Mouse (Mus musculus) left cerebral cortex, postnatal 25 days (tissue): Measurements from ENCODE around the gene Zfhx3. TPM values are rescaled to one million over a fixed set of nuclear protein-coding genes. Genes with fewer than 3 reads are reported as not detected.

ENCODE experiments used
- DNase-seq, 2 experiments: peaks; one replicate each; pipeline ENCODE4 v3.0.0; 2022; ENCODE audit warnings: low spot score in 2 of 2, mixed read lengths in 1 of 2
- intact Hi-C: fragments of 180-260 bp; cut with DNase I; formaldehyde crosslinking; loops from one replicate; pipeline ENCODE4 v1.15.1; 2025
- total RNA-seq, 2 experiments: library from RNA; stranded (reverse); gene quantifications; 2 replicates each; pipeline ENCODE4 v1.2.3; 2021

The Zfhx3 gene
- total RNA-seq, 2 experiments from 2014 or later = 4.1 to 7.0 TPM

DNA sequence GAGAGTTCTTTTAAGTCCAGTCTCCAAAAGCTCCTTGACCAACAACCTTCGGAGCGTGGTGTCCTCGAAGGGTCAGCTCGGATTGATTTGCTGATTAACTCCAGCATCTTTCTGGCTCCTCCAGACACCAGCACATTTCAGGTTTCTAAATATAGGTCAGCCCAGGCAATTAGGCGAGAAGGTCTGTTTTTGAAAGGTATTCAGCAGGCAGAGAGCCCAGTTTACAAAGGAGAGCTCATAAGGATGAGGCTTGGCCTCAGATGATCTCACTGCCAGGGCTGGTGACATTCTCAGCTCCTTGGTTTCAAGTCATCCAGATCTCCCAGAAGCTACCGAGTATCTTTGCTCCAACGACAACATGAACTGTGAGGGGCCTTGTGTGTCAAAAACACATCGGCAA, 535.7 kb downstream of the Zfhx3 start:
- intact Hi-C loops = no loop called here

DNA sequence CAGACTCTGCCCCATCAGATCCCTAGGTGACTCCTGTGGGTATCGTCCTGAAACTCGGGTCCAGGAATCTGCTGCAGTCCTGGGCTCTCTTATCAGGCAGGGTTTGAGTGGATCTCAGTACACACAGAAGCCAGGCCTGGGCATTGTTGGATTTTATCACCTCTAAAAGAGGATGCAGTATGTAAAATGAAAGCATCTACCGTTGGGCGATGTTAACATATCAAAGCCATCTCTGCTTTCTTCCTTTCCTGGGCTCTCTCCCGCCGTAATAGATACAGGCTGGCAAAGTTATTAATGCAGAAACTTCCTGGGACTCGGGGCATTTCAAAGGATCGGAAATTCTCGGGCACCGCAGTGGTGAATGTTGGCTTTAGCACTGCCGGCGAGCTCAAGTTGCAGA, 537.7 kb downstream of the Zfhx3 start:
- DNase-seq = no peak

More for the DNA sequence above, 535.7 kb downstream of the Zfhx3 start:
- DNase-seq = no peak

DNA sequence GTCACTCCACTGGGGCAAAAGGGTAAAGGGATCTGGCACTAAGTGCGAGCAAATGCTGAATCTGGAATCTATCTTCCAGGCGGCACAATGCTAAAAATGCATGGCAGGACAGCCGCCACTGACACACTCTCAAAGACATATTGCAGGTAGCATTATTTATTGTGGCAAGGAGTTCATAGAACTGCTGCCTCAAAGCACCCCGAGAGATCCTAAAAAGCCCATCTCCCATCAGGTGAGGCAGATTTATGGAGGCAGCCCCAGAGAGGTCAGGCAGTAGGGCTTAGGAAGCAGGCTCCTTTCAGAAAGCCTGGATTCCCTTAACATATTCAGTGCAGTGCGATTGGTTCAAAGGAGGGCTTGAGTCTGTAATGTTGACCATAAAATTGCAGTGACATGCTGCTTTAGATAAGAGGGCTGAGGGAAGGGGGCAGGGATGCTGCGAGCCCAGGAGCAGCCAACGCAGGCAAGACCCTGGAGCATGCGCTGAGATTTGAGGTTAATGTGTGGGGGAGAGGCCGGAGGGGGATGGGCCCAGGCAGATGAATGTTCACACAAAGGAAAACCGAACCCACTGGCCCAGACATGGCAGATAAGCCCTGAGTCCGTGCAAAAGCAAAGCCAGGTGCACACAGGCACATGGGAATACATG, 538.8 kb downstream of the Zfhx3 start:
- DNase-seq = no peak
- intact Hi-C loops = no loop called here

More for the DNA sequence above, 537.7 kb downstream of the Zfhx3 start:
- intact Hi-C loops = no loop called here

DNA sequence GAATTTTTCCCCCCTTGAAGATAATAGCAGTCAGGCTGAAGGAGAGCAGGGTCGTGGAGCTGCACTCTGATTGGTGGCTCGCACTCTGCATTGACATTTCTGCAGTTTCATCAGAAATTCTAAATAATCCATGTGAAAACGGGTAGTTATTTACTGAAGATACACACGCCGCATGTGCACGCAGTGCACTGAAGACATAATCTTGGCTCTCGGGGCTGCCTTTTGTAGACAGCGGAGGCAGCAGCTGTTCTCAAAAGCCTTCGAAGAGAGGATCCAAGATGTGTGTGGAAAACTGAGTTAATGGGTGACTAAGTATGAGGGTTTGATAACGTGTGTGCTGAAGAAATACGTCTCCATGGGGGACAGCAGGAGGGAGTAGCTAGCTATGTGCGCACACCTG, 553.7 kb downstream of the Zfhx3 start:
- DNase-seq = peak in 1 of 2 experiments; percentile 6
- intact Hi-C loops = no loop called here

DNA sequence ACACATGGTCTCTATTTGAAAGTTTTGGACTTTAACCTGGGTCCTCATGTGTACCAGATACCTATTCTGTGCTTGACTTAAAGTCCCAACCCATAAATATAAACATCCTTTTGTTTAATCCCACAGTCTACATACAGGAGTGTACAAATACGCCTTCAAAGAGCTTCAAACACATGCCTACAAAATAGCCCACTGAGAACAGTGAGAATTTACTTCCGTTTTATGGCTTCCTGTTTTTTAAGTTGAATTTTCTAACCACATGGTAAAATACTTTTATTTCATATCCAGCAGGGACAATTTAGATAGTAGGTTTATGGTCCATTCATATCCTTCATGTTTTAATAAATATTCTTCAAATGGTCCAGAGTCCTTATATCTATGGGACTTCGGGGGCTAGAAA, 564.3 kb downstream of the Zfhx3 start:
- DNase-seq = no peak
- intact Hi-C loops = no loop called here

DNA sequence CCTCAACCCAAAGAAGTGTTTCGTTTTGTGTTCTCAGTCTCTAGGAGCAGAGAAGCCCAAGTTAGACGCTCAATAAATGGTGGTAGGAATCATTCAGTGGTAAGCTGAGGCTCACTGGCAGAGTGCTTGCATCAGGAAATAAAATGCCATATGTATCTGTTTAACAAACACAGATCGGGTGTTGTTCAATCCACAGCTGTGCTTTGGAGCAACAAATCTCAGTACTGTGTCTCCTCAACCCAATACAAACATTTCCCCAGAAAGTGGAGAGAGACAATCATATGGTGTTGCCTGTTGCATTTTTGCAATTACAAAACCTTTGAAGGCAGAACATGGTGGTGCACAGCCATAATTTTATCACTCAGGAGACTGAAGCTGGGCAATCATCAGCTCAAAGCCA, 565.3 kb downstream of the Zfhx3 start:
- intact Hi-C loops = no loop called here
- DNase-seq = no peak

DNA sequence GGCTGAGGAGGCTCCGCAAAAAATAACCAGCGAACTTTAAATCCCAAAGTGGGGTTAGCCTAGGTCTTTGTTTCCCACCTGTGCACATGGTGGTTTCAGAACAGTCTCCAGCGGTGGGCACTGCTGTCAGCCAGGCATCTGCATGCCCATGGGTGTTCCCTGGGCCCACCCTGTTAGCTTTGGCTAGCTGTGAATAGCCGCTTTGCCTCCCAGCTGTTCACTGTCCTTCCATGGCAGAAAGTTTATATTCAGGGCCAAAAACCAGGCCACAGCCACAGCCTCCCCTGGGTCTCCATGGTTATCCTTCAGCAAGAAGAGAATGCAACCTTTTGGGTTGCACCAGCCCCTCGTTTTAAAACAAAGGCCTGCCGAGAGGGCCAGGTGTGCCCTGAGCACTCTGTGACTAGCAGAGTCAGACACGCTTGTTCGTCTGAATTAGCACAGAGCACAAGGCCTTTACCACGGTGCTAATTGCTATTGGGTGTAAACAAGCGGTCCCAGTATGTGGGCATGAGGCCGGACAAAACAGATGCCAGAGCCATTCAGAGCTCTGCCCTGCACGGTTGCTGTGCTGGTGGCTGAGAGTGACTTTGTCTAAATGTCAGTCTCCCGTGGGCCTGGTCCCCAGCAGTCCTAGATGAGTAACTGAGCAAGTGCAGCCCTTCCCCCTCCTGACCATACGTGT, 568.3 kb downstream of the Zfhx3 start:
- no peak for DNase-seq
- intact Hi-C loops = no loop called here

DNA sequence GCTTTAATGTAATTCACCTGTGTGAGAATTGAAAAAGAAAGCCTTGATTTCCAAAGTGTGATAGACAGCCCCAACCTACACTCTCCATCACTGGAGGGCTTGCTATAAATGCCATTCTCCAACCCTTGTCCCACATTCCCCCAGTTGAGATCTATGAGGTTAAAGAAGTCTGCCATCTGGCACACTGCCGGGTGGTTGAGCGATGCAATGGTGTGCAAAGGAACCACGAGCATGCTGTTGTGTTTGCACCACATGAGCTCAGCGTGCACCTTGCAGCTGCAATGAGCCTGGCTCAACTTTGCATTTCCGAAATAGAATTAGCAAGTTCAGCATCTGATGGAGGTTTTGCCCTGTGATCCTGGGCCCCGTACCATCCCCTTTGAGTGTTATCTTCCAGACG, 575.7 kb downstream of the Zfhx3 start:
- DNase-seq = no peak
- intact Hi-C loops = no loop called here

DNA sequence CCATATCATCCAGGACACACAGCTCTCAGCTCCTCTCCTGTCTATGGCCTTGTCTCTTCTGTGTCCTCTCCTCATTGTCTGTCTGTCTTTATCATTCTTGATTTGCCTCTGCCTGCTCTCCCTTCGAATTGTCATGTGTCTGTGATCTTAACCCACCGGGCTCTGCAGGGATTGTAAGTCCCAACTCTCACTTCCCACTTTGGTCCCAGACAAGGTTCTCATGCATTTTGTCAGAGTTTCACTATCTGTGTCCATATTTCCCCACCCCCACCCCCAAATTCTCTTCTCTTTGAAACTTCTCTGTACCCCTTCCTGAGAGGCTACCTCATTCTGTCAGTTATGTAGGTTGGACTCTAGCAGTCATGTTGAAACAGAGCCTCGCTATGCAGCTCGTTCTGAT, 579.6 kb downstream of the Zfhx3 start:
- no peak for DNase-seq
- intact Hi-C loops = no loop called here

DNA sequence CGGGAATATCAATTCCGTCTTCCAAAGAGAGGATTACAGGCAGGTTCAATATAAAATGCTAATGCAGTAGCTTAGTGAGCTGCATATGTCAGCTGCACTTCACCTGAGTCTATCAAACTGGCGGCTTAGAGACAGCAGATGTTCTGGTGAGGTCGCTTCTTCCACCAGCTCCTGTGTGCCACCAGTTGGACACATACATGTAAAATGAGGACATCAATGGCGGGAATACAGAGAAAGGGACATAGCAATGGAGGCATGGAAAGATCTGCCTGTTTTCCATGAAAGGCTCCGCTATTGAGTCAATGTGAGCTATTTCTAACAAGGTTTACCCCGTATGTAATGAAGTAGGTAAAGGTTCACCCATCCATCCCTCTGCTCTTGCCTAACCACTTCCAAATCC, 587.0 kb downstream of the Zfhx3 start:
- intact Hi-C loops = no loop called here
- no peak for DNase-seq

DNA sequence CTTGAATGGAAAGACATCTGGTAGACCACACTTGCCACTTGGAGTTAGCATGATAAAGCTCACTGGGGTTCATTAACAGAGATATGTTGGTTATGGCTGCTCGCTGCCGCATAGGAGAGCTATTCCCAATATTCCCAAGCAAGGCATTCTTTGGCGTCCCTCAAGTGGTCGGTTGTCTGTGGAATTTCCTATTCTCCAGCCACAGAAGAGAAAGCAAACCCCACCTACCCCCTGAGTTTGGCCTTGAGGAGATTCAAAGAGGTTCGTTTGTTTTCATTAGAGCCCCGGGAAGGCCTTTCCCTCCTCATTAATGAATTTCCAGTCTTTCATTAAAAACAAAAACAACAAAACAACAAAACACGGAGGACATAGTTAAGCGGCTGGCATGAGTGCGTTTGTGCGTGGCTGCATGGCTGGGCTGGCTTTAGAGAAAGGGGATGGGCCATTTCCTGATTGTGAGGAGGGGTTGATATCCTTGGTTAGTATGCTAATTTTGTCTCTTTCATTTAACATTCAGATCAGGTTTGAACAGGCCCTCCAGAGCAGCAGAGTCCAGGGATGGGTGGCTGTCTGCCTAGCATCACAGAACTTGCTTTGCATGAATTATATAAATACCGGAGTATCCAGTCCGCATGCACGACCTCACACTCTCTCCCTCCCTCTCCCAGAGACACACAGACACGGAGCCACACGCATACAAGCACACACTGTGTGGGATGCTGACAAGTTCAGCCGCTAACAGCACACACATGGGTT, 592.9 kb downstream of the Zfhx3 start:
- DNase-seq = no peak

DNA sequence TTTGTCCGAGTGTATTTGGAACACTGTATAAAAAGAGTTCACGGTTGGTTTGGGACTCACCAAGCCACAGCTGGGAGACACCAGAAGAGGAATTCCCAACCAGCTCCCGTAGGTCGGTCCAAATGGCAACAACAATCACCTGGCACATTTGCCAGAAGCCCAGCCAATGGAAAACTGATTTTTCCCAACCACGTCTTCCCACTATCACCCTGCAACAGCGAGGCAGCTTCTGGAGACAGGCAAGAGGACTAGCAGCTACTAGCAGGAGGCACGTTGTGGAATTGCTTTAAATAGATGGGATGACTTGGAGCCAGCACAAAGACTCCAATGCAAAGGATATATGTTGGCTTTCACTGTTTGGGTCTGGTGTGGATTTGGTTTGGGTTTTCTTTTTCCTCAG, 593.7 kb downstream of the Zfhx3 start:
- intact Hi-C loops = no loop called here
- peak; percentile 31 to 55 for DNase-seq

More for the DNA sequence above, 592.9 kb downstream of the Zfhx3 start:
- intact Hi-C loops = no loop called here

DNA sequence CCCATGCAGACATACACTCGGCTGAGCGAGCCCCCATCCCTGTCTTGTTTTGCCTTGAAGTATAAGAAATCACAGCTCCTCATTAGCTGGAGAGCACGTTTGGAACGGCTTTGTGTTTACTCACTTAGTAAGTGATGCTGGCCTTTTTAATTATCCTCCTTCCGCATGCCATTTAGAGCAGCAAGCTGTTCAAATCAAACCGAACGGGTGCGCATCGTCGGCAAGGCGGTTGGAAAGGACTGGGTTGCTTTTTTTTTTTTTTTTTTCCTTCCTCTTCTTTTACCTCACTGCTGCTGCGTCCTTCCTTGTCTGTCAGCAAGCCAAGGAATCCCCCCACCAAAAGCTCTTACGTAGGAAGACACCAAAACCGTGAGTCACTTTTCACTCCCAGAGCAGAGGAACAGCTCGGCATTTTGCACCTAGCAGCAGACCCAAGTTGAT, 594.5 kb downstream of the Zfhx3 start:
- intact Hi-C loops = no loop called here

DNA sequence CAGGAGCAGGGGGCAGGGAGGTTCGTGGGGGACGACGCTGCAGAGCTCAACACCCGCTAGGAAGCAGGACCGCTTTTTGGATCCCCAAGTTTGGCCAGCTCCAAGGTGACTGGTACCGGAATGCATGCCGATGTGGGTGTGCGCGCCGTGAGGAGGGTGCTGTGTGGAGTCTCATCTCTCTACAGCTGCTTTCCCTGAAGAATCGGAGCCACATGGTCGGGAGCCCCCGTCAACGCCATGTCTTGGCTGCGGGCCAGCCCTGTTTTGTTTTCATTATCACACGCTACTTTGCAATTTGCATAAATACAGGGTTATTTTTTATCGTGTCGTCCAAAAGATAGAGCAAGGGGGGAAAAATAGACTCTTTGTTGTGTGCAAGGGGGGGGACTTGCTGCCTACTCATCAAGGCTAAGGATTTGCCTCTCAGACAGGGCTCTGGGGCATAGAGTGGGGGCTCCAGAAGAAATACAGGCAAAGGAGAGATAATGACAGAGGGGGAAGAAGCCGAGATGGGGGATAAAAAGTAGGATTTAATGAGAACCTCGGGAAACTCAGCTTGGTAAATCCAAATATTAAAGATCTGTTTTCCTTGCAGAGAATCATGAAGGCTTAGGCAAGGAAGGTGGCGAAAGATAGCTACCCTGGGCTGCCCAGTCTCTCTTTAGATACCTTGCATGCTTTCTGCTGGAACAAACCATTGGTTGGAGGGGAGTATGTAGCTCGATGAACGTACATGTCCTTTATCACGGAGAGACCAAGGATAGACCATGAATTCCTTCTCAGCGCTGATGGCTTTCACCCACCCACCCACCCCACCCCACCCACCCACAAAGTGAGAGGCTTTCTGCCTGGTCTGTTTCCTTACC, 595.5 kb downstream of the Zfhx3 start:
- DNase-seq = peak; percentile 14 to 30
- intact Hi-C loops = no loop called here

More for the DNA sequence above, 594.5 kb downstream of the Zfhx3 start:
- DNase-seq = peak; percentile 20 to 44

DNA sequence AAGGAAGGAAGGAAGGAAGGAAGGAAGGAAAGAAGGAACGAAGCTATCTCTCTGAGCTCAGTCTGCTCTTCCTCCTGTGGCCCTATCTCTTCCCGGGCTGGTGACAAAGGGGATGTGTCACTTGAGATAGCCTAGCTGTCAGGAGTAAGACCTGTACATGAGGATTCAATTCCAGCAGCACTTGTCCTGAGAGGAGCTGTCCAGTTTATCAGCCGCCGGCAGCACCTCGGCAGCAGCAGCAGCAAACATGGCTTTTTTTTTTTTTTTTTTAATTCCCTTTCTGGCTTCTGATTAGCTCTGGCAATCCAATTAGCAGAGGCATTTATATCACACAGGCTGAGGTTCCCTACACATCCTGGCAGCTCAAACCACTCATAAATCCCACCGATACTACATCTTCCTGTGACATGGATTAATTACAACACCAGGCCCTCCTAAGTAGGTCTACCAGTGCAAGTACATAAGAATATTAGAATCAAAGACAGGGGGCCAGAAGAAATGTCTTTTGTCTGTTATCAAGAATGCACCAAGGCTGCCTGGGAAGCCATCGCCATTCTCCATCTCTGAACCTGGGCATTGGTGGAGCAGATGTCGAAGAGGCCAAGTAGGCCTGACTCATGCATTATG, 596.6 kb downstream of the Zfhx3 start:
- no peak for DNase-seq
- intact Hi-C loops = no loop called here

DNA sequence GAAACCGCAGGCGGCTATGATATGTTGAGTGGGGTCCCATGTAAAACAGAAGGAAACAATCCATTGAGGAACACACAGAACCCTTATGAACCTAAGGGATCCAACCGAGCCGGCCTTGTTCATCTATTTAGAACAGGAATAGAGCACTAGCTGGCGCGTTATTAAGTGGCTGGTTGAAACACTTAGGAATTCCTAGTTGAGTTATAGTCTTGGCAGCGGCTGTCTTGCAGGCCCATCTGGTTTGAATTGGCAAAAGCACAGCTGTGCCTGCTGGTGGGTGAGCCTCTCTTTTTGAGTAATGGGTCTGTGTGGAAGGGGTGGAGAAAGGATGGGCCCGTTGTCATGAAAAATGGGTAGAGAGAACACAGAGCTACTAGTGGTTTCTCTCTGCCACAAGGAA, 610.1 kb downstream of the Zfhx3 start:
- DNase-seq = no peak
- intact Hi-C loops = no loop called here

DNA sequence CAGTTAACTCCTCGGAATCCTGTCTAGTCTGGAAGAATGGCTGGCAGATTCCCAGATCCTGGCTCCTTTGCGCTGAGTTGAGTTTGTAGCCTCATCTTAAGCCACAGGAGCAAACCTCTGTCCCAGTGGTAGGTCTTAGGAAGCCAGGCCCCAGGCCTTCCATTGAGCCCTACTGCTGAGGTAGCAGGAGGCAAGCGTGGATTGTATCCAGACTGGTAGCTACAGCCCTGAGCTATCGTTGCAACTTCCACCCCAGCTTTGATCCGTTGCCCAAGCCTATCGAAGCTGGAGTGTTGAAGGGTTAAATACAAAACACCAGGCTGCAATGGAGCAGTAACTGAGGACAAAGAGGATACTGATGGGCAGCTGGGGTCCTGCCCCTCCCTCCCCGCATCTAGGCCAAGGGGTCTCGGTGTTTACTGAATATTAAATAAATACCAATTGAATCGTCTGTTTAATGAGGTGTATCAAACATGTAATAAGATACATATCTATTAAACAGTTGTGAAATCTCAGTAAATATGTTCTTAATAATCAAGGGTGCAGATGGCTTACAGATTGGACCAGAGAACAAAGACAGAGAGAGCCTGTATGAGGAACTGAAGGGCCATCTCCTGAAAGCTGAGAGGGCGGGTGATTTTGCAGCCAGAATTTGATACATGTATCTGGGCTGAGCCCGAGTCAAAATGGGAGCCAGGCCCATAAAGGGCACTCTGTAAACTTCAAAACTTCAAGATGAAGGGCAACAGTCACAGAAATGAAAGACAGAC, 611.5 kb downstream of the Zfhx3 start:
- DNase-seq = no peak
- intact Hi-C loops = no loop called here

DNA sequence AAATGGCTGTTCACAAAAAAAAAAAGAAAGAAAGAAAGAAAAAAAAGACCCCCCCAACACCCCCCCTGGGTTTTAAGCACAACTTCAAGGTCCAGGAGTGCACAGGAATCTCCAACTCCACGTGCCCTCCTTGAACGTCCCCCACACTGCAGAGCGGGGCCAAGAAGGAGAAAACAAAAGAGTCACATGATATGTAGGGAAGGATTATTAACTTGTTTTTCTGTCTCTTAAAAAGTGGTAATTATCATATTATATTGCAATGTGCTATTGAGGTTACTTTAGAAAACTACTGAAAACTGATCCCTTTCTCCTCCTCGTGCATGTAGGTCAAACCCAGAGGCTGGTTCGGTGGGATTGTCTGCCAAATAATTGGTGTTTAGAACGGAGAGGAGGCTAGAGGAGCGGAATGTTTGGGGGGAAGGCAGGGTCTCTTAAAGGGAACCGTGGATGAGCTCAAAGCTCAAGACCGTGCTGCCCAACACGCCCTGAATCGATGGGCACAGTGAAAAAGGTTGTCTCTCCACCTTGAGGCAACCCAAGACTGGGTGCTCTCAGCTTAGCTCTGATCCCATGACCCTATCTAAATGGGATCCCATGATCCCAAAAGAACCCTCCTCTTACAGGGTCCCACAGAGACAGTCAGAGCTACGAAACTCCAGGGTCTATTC, 612.3 kb downstream of the Zfhx3 start:
- intact Hi-C loops = no loop called here
- DNase-seq = no peak
